Mouse (Mus musculus): ENCODE results near the gene Scd3. TPM values are rescaled to one million over a fixed set of nuclear protein-coding genes. Genes with fewer than 3 reads are reported as not detected.

The Scd3 gene
- polyA plus RNA-seq, 1 experiment, result 0.06 TPM

DNA sequence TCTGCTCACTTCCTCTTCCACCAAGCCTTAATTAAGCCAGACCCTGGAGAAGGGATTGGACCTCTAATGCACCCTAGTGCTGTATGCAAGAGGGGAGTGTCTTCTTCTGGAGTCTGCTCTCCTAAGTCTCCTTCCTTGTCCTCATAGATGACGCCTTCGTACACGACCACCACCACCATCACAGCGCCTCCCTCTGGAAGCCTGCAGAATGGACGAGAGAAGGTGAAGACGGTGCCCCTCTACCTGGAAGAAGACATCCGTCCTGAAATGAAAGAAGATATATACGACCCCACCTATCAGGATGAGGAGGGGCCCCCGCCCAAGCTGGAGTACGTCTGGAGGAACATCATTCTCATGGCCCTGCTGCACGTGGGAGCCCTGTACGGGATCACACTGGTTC is 12.2 kb downstream of the Scd3 start:
- H3K79me3 ChIP-seq (ENCODE audit: low read depth), result no peaks in the 10 kb centered on the region
- no peaks in the 10 kb centered on the region for H3K36me3 ChIP-seq (ENCODE audit: control insufficient read depth, insufficient read depth)
- no peak overlapping the region for H3K4me3 ChIP-seq (ENCODE audit: insufficient read depth, poor library complexity, severe bottlenecking)
- no peaks in the 10 kb centered on the region for H3K27me3 ChIP-seq (ENCODE audit: control insufficient read depth, insufficient read depth, insufficient read length)
- no peak overlapping the region for H3ac ChIP-seq (ENCODE audit: control insufficient read depth, insufficient read length, low read depth)
- H3K79me2 ChIP-seq (ENCODE audit: control insufficient read depth, insufficient read depth), result no peaks in the 10 kb centered on the region
- TF ChIP-seq FOSL1 (IDR thresholded peaks at IDR 0.05; ENCODE audit: insufficient read depth, low read length, poor library complexity, severe bottlenecking) (no peak), MAX (IDR thresholded peaks at IDR 0.05) (no peak), MYOD1 (IDR thresholded peaks at IDR 0.05; ENCODE audit: control insufficient read depth, insufficient read length, low read depth) (no peak), MYOG (IDR thresholded peaks at IDR 0.05; ENCODE audit: control insufficient read depth, extremely low read depth, insufficient read length) (no peak)

DNA sequence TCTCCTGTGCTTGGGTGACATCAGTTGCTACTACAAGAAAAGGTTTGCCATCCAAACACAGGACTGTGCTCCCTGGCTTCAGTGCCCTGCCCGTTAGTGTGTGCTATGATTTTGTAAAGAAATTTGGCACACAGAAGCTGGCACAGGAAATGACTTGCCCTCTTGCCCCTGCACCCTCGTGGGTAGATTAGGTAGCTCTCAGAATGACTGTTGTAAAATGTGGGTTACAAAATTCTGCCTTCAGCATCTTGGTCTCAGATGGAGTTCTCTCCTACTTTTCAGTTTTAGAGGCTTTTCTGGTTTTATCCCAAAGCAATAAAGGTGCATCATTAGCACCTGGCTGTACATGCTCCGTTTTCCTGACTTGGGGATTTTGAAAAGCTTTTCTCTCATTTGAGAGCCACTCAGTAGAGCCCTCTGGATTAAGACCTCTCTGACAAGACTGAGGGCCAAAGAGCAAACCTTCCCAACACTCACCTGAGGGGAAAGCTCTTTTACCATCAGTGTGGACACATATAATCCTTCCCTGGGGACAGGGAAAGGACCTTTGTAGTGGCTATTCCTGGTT is 15.0 kb downstream of the Scd3 start:
- H3K79me2 ChIP-seq (ENCODE audit: control insufficient read depth, insufficient read depth), result no peaks in the 10 kb centered on the region

DNA sequence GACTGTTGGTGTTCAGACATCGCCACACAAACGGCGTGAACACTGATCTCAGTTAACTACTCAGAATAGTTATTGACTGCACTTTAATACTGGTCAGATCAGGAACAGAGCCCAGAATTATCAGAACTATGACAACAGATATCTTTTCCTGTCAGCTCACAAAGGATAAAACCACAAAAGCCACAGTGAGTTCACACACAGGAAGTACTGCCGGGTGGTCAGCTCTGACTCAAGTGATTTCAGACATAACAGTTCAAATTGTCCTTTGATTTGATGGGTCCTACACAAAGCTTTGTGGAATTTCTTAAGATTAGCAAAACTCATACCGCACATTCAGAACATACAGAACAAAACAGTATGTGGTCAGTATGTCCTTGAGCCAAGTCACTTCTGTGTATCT is 22.7 kb downstream of the Scd3 start:
- no peak overlapping the region for H3K4me3 ChIP-seq (ENCODE audit: insufficient read depth, poor library complexity, severe bottlenecking)
- H3K36me3 ChIP-seq (ENCODE audit: control insufficient read depth, insufficient read depth), result no peaks in the 10 kb centered on the region
- TF ChIP-seq FOSL1 (IDR thresholded peaks at IDR 0.05; ENCODE audit: insufficient read depth, low read length, poor library complexity, severe bottlenecking) (no peak), CEBPB (IDR thresholded peaks at IDR 0.05; ENCODE audit: low read depth) (peak; percentile 20)
- no peak overlapping the region for H3ac ChIP-seq (ENCODE audit: control insufficient read depth, insufficient read length, low read depth)
- no peaks in the 10 kb centered on the region for H3K79me3 ChIP-seq (ENCODE audit: low read depth)
- H3K27me3 ChIP-seq (ENCODE audit: control insufficient read depth, insufficient read depth, insufficient read length), result no peaks in the 10 kb centered on the region
- H3K79me2 ChIP-seq (ENCODE audit: control insufficient read depth, insufficient read depth), result no peaks in the 10 kb centered on the region

More for the DNA sequence above, 15.0 kb downstream of the Scd3 start:
- Histone ChIP-seq H3K27me3 (ENCODE audit: control insufficient read depth, insufficient read depth, insufficient read length) (no peaks in the 10 kb centered on the region), H3K4me3 (ENCODE audit: insufficient read depth, poor library complexity, severe bottlenecking) (no peak overlapping the region), H3K79me3 (ENCODE audit: low read depth) (no peaks in the 10 kb centered on the region), H3ac (ENCODE audit: control insufficient read depth, insufficient read length, low read depth) (no peak overlapping the region), H3K36me3 (ENCODE audit: control insufficient read depth, insufficient read depth) (no peaks in the 10 kb centered on the region)
- TF ChIP-seq MAX (IDR thresholded peaks at IDR 0.05) (no peak), MYOD1 (IDR thresholded peaks at IDR 0.05; ENCODE audit: control insufficient read depth, insufficient read length, low read depth) (no peak), CEBPB (IDR thresholded peaks at IDR 0.05; ENCODE audit: low read depth) (no peak), CTCF (IDR thresholded peaks at IDR 0.05; ENCODE audit: control insufficient read depth, insufficient read depth, insufficient read length) (no peak), USF1 (IDR thresholded peaks at IDR 0.05; ENCODE audit: low read depth) (no peak), MYOG (IDR thresholded peaks at IDR 0.05; ENCODE audit: control insufficient read depth, extremely low read depth, insufficient read length) (no peak), FOSL1 (IDR thresholded peaks at IDR 0.05; ENCODE audit: insufficient read depth, low read length, poor library complexity, severe bottlenecking) (no peak)

DNA sequence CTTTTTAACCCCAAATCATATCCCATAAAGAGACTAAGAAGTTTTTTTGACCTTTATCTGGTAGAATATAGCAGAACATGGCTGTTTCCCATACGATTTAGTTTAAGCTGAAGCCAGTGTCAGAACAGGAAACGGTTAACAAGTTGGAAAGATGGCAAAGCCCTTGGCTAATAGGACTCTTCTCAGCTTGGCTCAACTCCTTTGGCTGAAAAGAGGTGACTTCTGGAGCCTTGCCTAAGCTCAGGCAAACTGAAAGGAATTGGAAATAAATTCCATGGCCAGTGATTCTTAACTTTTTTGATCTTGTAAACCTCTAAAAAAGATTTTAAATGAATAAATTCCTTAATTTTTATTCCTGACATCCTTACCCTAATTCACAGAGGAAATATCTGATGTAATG is 26.7 kb downstream of the Scd3 start:
- no peaks in the 10 kb centered on the region for H3K27me3 ChIP-seq (ENCODE audit: control insufficient read depth, insufficient read depth, insufficient read length)
- no peaks in the 10 kb centered on the region for H3K36me3 ChIP-seq (ENCODE audit: control insufficient read depth, insufficient read depth)
- H3K79me3 ChIP-seq (ENCODE audit: low read depth), result no peaks in the 10 kb centered on the region
- H3ac ChIP-seq (ENCODE audit: control insufficient read depth, insufficient read length, low read depth), result no peak overlapping the region
- no peak for TF ChIP-seq FOSL1 (IDR thresholded peaks at IDR 0.05; ENCODE audit: insufficient read depth, low read length, poor library complexity, severe bottlenecking)
- no peak for TF ChIP-seq CEBPB (IDR thresholded peaks at IDR 0.05; ENCODE audit: low read depth)
- no peak for TF ChIP-seq USF1 (IDR thresholded peaks at IDR 0.05; ENCODE audit: low read depth)
- no peak for TF ChIP-seq CTCF (IDR thresholded peaks at IDR 0.05; ENCODE audit: control insufficient read depth, insufficient read depth, insufficient read length)
- TF ChIP-seq MYOD1 (IDR thresholded peaks at IDR 0.05; ENCODE audit: control insufficient read depth, insufficient read length, low read depth), result no peak
- no peak for TF ChIP-seq MYOG (IDR thresholded peaks at IDR 0.05; ENCODE audit: control insufficient read depth, extremely low read depth, insufficient read length)
- TF ChIP-seq MAX (IDR thresholded peaks at IDR 0.05), result no peak
- no peaks in the 10 kb centered on the region for H3K79me2 ChIP-seq (ENCODE audit: control insufficient read depth, insufficient read depth)
- no peak overlapping the region for H3K4me3 ChIP-seq (ENCODE audit: insufficient read depth, poor library complexity, severe bottlenecking)

DNA sequence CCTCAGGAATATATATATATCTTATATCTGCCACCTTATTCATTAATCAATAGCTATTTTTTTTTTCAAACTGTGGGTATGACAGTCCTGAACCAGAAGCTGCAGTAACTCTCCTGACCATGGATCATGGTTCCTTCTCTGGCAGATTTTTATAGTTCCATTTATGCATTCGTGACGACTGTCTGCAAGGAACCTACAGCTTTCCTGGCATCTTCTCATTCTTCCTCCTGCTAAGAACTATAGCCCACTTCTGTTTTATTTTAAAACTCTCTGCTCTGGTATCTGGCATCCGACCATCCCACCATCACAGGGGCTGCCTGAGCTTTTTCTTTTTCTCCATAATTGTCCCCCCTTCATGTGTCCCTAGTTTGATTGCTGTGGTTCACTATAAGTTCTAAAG is 27.1 kb downstream of the Scd3 start:
- no peaks in the 10 kb centered on the region for H3K79me3 ChIP-seq (ENCODE audit: low read depth)
- no peak overlapping the region for H3ac ChIP-seq (ENCODE audit: control insufficient read depth, insufficient read length, low read depth)
- no peaks in the 10 kb centered on the region for H3K27me3 ChIP-seq (ENCODE audit: control insufficient read depth, insufficient read depth, insufficient read length)
- H3K36me3 ChIP-seq (ENCODE audit: control insufficient read depth, insufficient read depth), result no peaks in the 10 kb centered on the region
- no peaks in the 10 kb centered on the region for H3K79me2 ChIP-seq (ENCODE audit: control insufficient read depth, insufficient read depth)
- no peak overlapping the region for H3K4me3 ChIP-seq (ENCODE audit: insufficient read depth, poor library complexity, severe bottlenecking)
- TF ChIP-seq USF1 (IDR thresholded peaks at IDR 0.05; ENCODE audit: low read depth) (no peak), CTCF (IDR thresholded peaks at IDR 0.05; ENCODE audit: control insufficient read depth, insufficient read depth, insufficient read length) (no peak), MYOD1 (IDR thresholded peaks at IDR 0.05; ENCODE audit: control insufficient read depth, insufficient read length, low read depth) (no peak), FOSL1 (IDR thresholded peaks at IDR 0.05; ENCODE audit: insufficient read depth, low read length, poor library complexity, severe bottlenecking) (no peak), CEBPB (IDR thresholded peaks at IDR 0.05; ENCODE audit: low read depth) (no peak), MYOG (IDR thresholded peaks at IDR 0.05; ENCODE audit: control insufficient read depth, extremely low read depth, insufficient read length) (no peak), MAX (IDR thresholded peaks at IDR 0.05) (no peak)

DNA sequence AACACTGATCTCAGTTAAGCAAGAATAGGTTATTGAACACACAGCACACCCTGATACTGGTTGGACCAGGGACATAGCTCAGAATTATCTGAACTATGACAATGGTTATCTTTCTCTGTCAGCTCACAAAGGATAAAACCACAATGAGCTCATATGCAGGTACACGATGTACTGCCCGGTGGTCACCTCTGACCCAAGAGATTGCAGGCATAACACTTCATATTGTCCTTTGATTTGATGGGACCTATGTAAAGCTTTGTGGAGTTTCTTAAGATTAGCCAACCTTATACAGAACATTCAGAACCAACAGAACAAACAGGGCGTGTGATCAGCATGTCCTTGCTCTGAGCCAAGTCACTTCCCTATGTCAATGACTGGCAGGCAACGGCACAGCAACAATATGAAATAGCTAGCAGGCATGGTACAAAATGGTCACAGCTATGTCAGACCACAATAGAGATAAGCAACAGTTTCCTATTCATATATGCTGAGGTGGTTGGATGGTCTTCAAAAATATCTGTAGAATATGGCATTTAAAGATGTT is 28.6 kb downstream of the Scd3 start:
- TF ChIP-seq MYOD1 (IDR thresholded peaks at IDR 0.05; ENCODE audit: control insufficient read depth, insufficient read length, low read depth), result no peak
- TF ChIP-seq MAX (IDR thresholded peaks at IDR 0.05), result no peak
- no peak for TF ChIP-seq CTCF (IDR thresholded peaks at IDR 0.05; ENCODE audit: control insufficient read depth, insufficient read depth, insufficient read length)
- no peak for TF ChIP-seq USF1 (IDR thresholded peaks at IDR 0.05; ENCODE audit: low read depth)
- no peak for TF ChIP-seq FOSL1 (IDR thresholded peaks at IDR 0.05; ENCODE audit: insufficient read depth, low read length, poor library complexity, severe bottlenecking)
- Histone ChIP-seq H3K79me3 (ENCODE audit: low read depth) (no peaks in the 10 kb centered on the region), H3K36me3 (ENCODE audit: control insufficient read depth, insufficient read depth) (no peaks in the 10 kb centered on the region), H3ac (ENCODE audit: control insufficient read depth, insufficient read length, low read depth) (no peak overlapping the region), H3K27me3 (ENCODE audit: control insufficient read depth, insufficient read depth, insufficient read length) (no peaks in the 10 kb centered on the region), H3K79me2 (ENCODE audit: control insufficient read depth, insufficient read depth) (no peaks in the 10 kb centered on the region), H3K4me3 (ENCODE audit: insufficient read depth, poor library complexity, severe bottlenecking) (no peak overlapping the region)

Measured in C2C12 (cell line).